Mouse (Mus musculus) cerebellum, adult 11-12 months (tissue): ENCODE measurements around the gene Cog7.

Source experiments
- DNase-seq: peaks from one replicate; pipeline ENCODE4 v3.0.0; 2022

Cog7 gene

DNA sequence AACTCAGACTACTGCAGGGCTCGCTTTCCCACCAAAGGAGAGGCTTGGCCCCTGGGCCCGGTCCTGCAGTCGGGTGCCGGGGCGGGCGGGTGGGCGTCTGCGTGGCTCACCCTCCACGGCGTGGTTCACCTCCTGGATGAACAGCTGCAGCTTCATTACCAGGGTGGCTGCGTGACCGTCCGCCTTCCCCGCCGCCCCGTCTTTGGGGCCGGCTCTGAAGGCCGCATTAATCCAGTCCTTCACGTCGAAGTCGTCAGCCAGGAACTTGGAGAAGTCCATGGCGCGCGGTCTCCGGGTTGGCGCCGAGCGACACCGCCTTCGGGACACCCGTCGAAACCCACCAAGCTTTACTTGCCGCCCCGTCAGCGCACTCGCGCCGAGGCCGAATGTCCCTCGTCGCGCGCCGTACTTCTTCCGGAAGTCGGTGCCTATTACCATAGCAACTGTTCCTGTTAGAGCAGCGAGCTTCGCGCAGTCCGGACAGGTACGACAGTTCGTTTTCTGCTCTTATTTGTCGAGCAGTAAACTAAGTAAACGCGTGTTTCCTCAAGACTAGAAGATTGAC lies at the start of gene Cog7:
Gene Cog7 (minus strand): TSS at position 405 of the 565 bp plus-strand sequence.
- DNase-seq = peak; percentile 89

DNA sequence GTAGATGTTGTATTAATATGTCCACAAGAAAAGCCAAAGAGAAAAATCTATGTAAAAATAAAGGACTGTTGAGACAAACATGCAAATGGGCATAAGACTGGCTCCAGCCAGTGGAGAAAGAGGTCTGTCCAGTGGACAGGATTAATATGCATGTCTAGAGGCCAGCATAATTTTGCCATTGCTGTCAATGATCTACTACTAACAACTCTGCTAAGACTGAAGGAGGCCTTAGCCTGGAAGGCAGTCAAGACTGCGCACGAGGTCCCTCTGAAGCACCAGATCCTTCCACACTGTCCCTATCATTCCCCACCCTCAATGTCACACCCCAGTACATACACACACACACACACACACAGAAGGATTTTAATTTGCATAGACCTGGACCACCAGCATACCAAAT lies 40.6 kb upstream of the Cog7 start:
- no peak for DNase-seq

DNA sequence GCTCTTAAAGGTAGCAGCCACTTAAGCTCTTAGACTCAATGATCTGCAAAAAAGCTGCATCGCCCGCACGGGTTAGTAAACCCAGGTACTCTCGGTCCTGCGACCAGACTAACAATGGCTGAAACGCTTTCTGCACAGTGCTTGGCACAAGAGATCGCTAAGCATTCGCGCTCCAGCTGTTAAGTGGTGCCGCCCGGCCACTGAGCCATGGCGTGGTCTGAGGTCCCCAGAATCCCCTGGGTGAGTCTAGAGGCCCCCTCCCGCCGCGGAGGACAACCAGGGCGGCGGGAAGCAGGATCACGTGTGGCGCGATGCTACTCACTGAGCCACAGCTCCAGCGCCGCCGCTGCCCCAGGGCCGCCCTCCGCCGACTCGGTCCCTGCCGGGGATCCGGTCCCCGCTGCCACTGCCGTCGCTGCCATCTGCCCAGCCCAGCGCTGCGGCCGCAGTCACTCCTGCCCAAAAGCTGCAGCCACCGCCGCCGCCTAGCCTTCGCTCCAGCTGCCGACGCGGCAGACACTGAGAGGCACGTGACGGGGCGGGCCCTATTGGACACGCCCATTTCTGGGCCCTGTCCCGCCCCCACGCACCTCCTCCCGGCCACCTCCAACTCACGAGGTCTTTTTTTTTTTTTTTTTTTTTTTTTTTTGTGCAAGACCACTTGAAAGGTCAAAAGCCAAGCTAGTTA lies 39.3 kb upstream of the Cog7 start, which contains the start of gene Gga2:
Gene Gga2 (minus strand): TSS at position 556 of the 688 bp plus-strand sequence.
- peak; percentile 89 for DNase-seq

DNA sequence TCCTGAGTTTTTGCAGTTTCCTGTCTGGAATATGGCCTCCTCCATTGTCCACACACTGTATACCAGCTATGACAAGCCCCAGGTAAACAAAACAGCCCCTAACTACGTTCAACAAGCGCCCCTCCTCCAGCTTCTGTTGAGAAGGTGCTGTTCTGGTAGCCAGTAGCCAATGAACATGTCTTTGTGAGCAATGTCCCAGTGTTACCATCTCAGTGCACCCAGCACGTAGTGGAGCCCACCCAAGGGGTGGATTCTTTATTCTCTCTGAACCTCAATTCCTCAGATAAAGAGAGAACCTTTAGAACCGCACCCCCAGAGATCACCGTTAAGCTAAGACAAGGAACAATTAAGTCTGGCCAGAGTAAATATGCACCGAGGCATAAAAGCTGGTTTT lies 38.8 kb upstream of the Cog7 start:
- no peak for DNase-seq

DNA sequence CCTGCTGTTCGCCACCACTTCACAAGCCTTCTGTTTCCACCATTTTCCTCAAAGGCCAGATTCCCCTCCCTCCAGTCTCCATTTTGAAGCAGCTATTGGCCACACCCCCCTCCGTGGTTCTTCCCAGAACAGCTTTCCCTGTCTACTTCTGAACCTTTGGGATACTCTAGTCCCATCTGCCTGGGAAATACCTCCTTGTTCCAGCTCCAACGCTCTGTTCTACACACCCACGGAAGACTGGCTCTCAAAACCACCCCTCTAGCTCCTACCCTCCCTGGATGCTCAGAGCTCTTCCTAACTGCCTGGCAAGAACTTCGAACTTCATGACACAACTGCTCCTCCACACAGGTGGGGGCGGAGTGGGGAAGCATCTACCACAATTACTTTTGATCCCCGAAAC lies 37.5 kb upstream of the Cog7 start:
- no peak for DNase-seq

DNA sequence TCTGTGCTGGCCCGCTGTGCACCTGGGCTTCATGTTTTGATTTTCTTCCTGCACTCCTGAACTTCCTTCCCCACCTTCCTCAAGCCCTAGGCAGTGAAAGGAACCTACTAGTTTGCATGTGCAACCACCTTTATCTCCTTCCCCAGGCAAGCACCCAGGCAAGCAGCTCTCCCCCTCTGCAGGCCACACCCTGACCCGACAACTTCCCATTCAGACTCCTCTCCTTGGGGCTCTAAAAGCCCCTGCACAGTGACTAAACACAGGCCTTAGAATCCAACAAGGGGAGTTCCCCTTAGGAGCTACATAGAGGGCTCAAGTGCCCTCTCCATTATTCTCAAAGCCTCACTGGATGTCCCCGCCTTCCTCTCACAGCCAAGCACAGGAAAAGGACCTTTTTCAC lies 36.7 kb upstream of the Cog7 start:
- no peak for DNase-seq

DNA sequence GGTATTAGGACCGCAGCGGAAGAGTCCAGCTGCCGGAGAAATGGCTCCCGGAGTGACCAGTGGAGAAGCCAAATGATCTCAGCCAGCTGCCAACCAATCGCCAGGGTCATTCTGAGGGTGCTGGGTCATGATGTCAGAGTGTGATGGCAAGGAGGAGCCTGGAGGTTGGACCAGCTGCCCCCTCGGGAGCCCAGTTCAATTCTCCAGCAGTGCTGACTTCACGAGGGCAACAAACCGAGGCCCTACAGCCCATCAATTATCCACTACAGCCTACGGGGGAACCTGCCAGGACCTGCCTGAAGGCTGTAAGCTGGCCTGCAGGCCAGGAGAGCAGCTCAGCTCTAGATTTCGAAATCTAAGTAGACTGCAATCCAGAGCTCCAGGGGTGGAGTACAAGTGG lies 34.2 kb upstream of the Cog7 start:
- DNase-seq = no peak

DNA sequence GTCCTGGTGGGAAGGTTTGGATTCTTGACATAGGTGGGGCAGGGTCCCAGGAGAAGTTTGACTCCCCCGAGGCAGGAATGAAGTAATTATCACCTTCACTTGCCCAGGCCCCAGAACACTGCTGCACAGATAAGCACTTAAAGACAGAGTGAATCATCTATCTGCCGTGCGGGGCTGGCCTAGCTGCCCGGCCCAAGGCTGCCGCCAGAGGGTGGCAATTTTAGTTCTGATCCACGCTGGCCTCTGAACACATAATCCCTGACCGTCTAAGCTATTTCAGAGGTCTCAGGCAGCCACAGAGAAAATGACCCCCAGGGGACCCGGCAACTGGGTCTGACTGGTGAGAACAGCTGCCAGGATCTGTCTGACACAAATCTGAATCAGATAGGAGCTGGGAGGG lies 33.6 kb upstream of the Cog7 start:
- DNase-seq = no peak

DNA sequence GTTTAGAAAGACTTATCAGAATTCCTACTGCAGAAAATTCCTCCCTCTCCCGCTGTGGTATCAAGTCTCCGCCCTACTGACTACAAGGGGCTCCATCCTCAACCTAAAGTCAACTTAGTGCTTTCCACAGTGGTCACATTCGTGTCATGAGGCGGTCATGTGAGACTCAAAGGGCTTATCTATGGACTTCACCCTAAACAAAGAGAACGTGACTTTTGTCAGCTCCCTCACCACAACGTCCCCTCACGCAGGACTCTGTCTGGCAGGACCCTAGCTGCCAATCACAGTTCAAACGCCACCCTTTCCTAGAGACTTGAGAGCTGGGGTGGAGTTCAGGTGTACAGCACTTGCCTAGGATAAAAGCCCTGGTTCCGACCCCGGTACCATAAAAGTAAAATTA lies 31.4 kb upstream of the Cog7 start:
- no peak for DNase-seq

DNA sequence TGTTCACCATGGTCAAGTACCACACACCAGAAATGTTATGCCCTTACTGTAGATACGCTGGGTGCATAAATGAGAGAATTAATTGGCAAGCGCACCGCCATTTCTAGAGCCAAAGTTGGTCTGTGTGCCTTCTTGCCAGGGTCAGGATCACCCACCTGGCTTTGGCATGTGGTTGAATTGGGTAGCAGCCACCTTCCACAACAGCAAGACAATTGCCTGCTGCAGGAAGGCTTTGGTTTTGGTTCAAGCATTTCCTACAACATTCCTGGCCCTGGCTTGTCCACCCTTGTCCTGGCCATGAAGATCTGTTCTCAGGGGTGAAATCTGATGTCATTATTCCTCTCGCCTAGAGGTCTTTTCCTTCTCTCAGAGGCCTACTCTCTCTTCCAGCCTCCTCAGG lies 30.9 kb upstream of the Cog7 start:
- DNase-seq = no peak

DNA sequence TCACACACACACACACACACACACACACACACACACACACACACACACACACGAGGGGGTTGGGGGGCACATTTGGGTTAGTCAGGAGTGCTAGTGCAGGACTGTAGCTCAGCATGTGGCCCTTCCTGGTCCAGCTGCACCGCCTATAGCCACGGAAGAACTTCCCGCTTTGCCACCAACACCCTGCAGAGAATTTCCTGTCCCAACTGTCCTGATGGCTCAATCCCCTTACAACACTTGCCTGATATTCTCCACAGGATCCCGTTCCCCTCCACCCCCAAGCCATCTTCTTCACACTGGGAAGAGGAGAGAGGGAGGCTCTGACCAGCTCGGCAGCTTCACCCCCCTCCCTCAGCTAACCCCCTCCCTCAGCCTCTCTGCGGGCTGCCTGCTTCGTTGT lies 18.9 kb upstream of the Cog7 start:
- DNase-seq = no peak

DNA sequence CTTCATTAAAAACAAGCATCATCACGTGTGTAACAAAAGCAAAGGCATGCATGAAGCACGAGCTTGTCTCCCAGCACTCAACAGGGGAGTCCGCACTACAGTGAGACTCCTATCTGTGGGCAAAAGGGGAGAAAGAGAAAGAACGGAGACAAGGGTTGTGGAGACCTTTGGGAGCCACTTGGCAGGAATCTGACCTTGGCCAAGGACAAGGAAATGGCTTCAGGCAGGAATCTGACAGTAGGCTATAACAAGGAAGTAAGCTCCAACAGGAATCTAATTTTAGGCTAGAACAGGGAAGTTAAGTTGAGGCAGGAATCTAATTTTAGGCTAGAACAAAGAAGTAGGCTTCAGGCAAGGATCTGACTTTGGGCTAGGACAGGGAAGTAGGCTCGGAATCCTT lies 14.4 kb upstream of the Cog7 start:
- DNase-seq = no peak

DNA sequence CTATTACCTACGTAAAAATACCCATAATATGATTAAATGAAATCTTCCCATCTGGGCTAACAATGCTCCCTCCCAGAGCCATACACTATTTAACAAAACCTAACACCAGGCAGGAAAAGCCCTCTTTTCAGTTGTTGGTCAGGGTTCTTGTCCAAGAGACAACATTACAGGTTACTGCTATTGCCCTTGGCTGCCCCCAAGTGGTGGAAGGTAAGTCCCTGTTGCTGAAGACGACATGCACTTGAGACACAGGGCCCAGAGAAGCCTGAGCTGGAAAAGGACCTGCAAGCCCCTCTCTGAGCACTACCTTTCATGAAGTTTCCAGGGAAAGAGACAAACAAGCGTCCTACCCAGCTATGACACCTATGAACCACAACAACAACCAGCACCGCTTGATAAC lies 6.5 kb downstream of the Cog7 start:
- peak; percentile 48 for DNase-seq

DNA sequence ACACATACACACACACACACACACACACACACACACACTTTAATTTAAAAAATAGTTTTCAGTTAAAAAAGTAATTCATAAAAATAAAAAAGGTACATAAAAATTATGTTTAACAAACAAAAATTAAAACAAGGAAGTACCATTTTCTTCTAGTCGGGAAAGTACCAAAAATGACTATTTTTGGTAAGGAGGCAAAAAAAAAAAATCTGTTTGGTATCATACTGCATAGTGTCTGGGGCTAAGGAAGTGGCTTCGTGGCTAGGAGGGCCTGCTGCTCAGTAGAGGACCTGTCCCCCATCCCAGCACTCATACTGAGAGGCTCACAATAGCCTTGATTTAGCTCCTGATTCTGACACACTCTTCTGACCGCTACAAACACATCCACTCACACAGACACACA lies 9.8 kb downstream of the Cog7 start:
- DNase-seq = no peak

DNA sequence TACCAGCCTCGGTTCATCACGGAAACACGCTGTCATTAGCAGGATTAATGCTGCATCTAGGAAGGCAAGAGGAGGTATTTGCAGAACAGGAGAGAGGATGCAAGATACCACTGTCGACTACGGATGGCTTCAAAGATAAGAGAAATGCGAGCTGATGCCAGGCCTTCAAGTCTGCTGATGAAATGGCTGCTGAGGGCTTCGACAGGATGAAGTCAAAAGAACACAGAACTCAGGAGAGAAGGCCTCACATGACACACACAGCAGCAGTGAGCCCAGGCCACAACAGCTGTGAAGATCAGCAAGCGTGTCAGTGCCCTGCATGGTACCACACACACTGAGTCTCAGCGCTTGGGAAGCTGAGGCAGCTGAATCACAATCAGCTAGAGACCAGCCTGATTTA lies 11.3 kb downstream of the Cog7 start:
- no peak for DNase-seq

DNA sequence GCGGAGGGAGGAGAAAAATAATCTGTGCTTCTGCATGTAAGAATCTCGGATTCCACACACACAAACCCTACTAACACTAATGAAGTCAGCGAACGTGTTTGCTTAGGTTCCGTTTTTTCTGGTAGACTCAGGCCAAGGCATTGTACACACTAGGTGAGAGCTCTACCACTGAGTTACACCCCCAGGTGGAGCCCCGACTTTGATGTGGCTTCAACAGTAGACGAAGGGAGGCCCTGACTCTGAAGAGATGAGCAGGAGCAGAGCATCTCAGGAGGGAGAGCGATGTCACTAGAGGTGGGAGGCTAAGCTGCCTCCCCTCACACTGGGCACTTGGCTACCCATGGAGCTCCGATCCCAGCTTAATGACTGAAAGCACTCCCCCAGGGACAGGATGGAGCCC lies 12.7 kb downstream of the Cog7 start:
- no peak for DNase-seq

DNA sequence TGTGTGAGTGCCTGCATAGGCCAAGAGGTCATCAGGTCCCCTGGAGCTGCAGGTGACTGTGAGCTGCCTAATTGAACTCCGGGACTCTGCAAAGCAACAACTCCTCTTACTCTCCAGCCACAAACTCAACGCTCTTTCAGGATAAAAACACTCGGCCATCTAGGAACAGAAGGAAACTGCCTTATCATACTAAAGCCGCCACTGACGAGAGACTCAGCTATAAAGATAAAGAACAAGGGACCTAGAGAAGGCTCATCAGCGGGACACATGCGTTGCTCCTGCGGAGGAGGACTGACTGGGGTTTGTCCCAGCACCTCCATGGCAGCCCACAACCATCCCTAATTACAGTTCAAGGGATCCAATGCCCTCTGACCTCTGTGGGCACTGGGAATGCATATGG lies 13.3 kb downstream of the Cog7 start:
- no peak for DNase-seq

DNA sequence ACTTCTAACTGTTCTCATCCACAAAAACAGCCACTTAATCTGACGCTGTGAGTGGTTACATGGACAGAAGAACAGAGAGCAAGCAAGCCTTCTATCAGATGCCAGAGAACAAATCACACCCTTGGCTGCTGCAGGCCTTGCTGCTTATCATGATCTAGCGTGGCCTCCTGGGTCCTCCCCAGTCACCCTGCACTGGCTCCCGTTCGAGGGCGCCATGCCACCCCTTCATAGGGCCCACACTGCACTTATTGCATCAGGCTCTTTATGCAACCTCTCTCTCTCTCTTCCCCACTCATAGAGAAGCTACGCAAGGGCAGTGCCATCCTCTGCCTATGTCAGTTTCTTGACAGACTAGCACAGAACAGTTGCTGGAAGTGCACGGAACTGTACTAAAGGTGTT lies 15.3 kb downstream of the Cog7 start:
- no peak for DNase-seq

DNA sequence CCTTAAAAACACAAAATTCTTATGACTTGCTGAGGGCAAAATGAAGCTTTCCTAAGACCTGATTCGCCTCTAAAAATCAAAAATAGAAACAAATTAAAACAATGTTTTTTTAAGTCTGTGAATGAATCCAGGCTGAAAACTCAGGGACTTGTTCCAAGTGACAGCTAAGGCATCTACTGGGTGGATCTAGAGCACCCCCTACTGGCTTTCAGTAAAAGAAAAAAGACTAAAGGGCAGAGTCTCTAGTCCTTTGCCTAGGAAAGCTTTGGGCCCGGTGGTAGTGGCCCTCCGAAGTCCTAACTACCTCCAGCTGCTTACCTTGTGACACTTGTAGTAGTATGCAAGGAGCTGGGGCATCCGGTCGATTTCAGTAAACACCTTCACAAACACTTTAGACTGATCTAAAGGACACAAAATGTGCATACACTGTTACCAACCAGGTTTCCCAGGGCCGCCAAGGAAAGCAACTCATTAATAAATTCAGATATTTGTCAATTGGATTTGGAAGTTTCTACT lies 17.6 kb downstream of the Cog7 start:
- peak; percentile 54 for DNase-seq

DNA sequence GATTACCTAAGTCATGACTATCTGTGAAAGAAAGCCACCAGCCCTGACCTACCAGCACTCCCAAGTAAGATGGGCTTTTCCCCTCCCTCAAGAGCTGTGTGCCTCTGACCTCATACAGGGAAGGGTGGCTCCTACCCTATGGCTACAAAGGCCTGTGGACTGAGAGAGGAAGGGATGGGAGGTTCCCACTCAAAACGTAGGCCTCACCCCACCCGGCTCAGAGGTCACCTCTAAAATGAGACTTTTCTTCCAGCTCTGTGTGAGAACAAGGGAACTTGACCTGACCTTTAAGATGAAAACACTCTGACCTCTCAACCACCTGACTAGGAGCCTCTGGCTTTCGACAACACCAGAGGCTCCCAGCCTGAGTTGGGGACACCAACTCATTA lies 18.9 kb downstream of the Cog7 start:
- no peak for DNase-seq

DNA sequence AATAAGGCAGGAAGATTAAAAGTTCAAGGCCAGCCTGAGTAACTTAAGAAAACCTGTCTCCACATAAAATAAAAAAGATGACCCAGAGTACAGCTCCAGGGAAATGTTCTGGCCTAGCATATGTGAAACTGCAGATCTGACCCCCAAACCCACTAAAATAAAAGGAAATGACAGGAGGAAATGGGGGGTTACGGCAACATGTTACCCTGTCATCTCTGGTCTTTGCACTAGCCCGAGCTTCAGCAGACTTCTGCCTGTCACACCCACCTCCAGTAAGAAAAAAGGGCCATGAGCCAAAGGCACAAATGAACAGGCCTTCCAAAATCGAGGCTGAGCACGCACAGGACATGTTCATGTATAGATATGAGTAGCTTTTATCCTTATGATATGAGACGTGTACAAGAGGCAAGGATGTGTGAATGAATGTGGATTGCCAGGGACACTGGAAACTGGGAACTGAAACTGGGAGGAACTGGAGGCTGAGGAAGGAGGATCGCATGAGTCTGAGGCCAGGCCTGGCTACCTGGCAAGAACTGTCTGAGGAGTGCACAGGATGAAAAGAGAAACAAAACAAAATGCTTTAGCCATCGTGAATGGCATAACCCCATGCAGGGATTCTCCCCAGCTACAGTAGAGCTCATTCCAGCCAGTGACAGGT lies 19.5 kb downstream of the Cog7 start:
- no peak for DNase-seq

DNA sequence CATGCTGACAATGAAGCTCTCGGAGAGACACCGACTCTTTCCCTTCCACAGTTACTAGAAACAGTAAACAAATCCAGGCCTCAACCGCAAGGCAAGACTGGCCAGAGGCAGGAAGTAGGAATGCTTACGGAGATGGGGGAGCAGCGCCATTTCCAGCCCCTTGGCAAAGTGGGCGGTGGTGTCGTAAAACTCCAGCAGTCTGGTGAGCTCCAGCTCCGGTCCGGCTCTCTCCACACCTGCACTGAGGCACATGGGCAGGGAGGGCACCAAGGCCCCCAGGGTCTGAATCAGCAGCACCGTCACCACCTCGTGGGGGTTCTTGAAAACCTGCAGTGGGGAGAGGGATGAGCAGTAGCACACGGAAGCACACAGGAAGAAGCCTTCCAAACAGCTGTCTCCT lies 25.7 kb downstream of the Cog7 start:
- DNase-seq = no peak

DNA sequence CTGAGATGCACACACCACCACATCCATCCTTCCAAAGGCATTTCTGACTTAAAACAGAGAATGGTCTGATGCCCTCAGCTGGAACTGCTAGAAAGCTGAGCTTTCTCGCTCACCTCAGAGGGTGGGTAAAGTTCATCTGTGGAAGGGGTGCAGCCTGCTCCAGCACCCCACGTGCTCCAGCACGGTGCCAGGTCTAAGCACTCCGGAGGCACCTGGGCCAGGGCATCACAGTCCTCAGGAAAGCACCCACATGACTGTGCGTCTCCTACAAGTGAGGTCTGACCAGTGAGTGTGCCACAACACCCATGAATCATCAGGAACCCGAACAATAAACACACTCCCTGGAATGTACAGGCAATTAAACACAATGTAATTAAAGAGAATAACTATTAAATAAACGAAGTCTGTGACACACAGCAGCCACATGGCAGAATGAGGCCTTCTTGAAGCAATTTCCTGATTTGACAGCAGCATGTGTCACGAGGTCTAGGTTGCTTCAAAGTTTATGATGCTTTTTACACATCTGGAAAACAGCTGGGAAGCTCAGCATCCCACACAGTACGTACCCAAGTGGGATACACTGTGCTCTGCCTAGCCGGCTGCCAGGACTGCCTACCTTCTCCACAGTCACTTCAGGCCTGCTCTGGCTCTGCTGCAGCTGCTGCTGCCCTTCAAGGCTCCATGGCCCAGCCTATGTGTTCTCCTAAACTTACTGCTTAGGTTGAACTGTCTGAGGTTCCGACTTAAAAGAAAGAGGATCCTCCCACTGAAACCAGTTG lies 26.4 kb downstream of the Cog7 start:
- DNase-seq = no peak

DNA sequence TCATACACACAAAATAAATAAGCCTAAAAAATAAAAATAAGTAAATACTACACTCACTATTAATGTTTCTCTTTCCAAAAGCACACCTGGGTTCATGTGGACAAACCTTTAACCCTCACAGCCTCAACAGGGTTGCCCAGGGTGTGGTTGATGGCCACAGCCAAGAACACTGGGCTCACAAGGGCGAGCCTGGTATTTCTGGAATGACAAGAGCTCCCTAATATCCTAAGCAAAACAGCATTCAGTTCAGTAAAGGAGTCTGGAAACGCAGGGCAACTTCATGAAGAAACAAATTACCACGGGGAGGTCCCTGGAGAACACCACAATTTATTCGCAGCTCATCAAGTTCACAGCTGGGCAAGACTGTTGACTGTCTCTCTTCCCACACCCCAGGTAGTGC lies 34.0 kb downstream of the Cog7 start:
- DNase-seq = no peak
